Mouse (Mus musculus) CH12.LX (cell line): ENCODE results near the gene Sema6d. TPM values are rescaled to one million over a fixed set of nuclear protein-coding genes. Genes with fewer than 3 reads are reported as not detected.

Experiments used
- DNase-seq: peaks from one replicate; pipeline ENCODE4 v3.0.0-alpha.2; 2013; ENCODE audit errors: extremely low read depth
- H3K27ac ChIP-seq: 2 replicates; pipeline ENCODE4 v1.5.1; 2012; ENCODE audit warnings: low read depth, mild to moderate bottlenecking, control low read depth, moderate library complexity; ENCODE audit not compliant: insufficient read depth
- H3K27me3 ChIP-seq: replicated peaks from 2 replicates; pipeline ENCODE3; 2012; ENCODE audit warnings: inconsistent platforms
- H3K36me3 ChIP-seq, 2 experiments: replicated peaks in 1 of 2; 2 replicates each; pipeline versions ENCODE3 to v1.6.1; 2012; ENCODE audit warnings: inconsistent platforms in 1 of 2, low read length in 1 of 2, mild to moderate bottlenecking in 1 of 2, mixed read lengths in 1 of 2, moderate library complexity in 1 of 2; ENCODE audit not compliant: control insufficient read depth in 1 of 2, insufficient read depth in 1 of 2
- H3K4me1 ChIP-seq, 2 experiments: 2 replicates each; pipeline ENCODE4 v1.6.1; 2012; ENCODE audit warnings: inconsistent platforms in 1 of 2, moderate library complexity in 1 of 2; ENCODE audit not compliant: insufficient read depth in 2 of 2, control insufficient read depth in 1 of 2
- H3K4me2 ChIP-seq: 2 replicates; pipeline ENCODE4 v1.6.1; 2012; ENCODE audit warnings: low read depth, mild to moderate bottlenecking, control low read depth; ENCODE audit not compliant: poor library complexity, insufficient read depth, severe bottlenecking
- H3K4me3 ChIP-seq, 3 experiments: fragments of 150-350 bp in 1 of 3; sonication (generic) in 1 of 3; replicated peaks in 1 of 3; 2 replicates each; pipeline versions ENCODE3 to v1.5.1; 2011 to 2012; ENCODE audit warnings: low read depth in 2 of 3, low read length in 2 of 3, mild to moderate bottlenecking in 2 of 3, moderate library complexity in 2 of 3, control low read depth in 1 of 3, improper control_type of control experiment in 1 of 3, inconsistent platforms in 1 of 3, mixed read lengths in 1 of 3; ENCODE audit not compliant: poor library complexity in 1 of 3
- H3K79me2 ChIP-seq: replicated peaks from 2 replicates; pipeline ENCODE4 v1.6.1; 2012; ENCODE audit warnings: mild to moderate bottlenecking, moderate library complexity; ENCODE audit not compliant: control insufficient read depth, poor library complexity, insufficient read depth, severe bottlenecking; ENCODE audit errors: extremely low read depth
- H3K9ac ChIP-seq: 2 replicates; pipeline ENCODE4 v1.6.1; 2012; ENCODE audit warnings: low read depth, mild to moderate bottlenecking, control low read depth, moderate library complexity; ENCODE audit not compliant: insufficient read depth
- H3K9me3 ChIP-seq: replicated peaks from 2 replicates; pipeline ENCODE3; 2012; ENCODE audit warnings: low read length, inconsistent platforms, mixed read lengths
- BHLHE40 ChIP-seq: IDR thresholded peaks from 2 replicates; pipeline ENCODE4 v1.6.1; 2011; ENCODE audit warnings: mild to moderate bottlenecking, low read depth, low read length, improper control_type of control experiment
- CHD1 ChIP-seq: IDR thresholded peaks from 2 replicates; pipeline ENCODE4 v1.6.1; 2012; ENCODE audit warnings: low read depth, low read length, improper control_type of control experiment, inconsistent platforms
- CHD2 ChIP-seq: IDR thresholded peaks from 2 replicates; pipeline ENCODE4 v1.6.1; 2011; ENCODE audit warnings: low read length, improper control_type of control experiment
- E2F4 ChIP-seq: IDR thresholded peaks from 2 replicates; pipeline ENCODE4 v1.6.1; 2011; ENCODE audit warnings: low read depth, low read length, improper control_type of control experiment; ENCODE audit not compliant: insufficient replicate concordance
- ELF1 ChIP-seq: IDR thresholded peaks from 2 replicates; pipeline ENCODE4 v1.6.1; 2014; ENCODE audit warnings: low read depth, mild to moderate bottlenecking, inconsistent platforms, low read length, improper control_type of control experiment
- EP300 ChIP-seq: IDR thresholded peaks from 2 replicates; pipeline ENCODE4 v1.6.1; 2011; ENCODE audit warnings: low read length, improper control_type of control experiment
- ETS1 ChIP-seq: conservative IDR thresholded peaks from 2 replicates; pipeline ENCODE4 v1.6.1; 2012; ENCODE audit warnings: low read depth, mild to moderate bottlenecking, inconsistent platforms, low read length, improper control_type of control experiment, moderate library complexity
- HCFC1 ChIP-seq: IDR thresholded peaks from 2 replicates; pipeline ENCODE4 v1.6.1; 2012; ENCODE audit warnings: low read depth, mild to moderate bottlenecking, inconsistent platforms, low read length, improper control_type of control experiment
- IRF4 ChIP-seq: IDR thresholded peaks from 2 replicates; pipeline ENCODE4 v1.6.1; 2014; ENCODE audit warnings: low read depth, mild to moderate bottlenecking, inconsistent platforms, low read length, improper control_type of control experiment
- KAT2A ChIP-seq: IDR thresholded peaks from 2 replicates; pipeline ENCODE4 v1.6.1; 2012; ENCODE audit warnings: low read length, improper control_type of control experiment, inconsistent platforms; ENCODE audit not compliant: insufficient replicate concordance
- MAFK ChIP-seq: IDR thresholded peaks from 2 replicates; pipeline ENCODE4 v1.6.1; 2011; ENCODE audit warnings: low read length, improper control_type of control experiment; ENCODE audit not compliant: insufficient replicate concordance
- MAX ChIP-seq: IDR thresholded peaks from 2 replicates; pipeline ENCODE4 v1.6.1; 2011; ENCODE audit warnings: low read length, improper control_type of control experiment
- MEF2A ChIP-seq: IDR thresholded peaks from 2 replicates; pipeline ENCODE4 v1.6.1; 2014; ENCODE audit warnings: low read depth, mild to moderate bottlenecking, inconsistent platforms, low read length, improper control_type of control experiment, borderline replicate concordance
- MXI1 ChIP-seq: IDR thresholded peaks from 2 replicates; pipeline ENCODE4 v1.6.1; 2011; ENCODE audit warnings: mild to moderate bottlenecking, low read depth, low read length, improper control_type of control experiment
- NELFE ChIP-seq: IDR thresholded peaks from 2 replicates; pipeline ENCODE4 v1.6.1; 2011; ENCODE audit warnings: low read depth, low read length, improper control_type of control experiment
- NRF1 ChIP-seq: IDR thresholded peaks from 2 replicates; pipeline ENCODE4 v1.6.1; 2014; ENCODE audit warnings: low read depth, mild to moderate bottlenecking, inconsistent platforms, low read length, improper control_type of control experiment, moderate library complexity
- POLR2A ChIP-seq: IDR thresholded peaks from 2 replicates; pipeline ENCODE4 v1.6.1; 2011; ENCODE audit warnings: low read depth, mild to moderate bottlenecking, improper control_type of control experiment, low read length
- POLR2AphosphoS2 ChIP-seq: IDR thresholded peaks from 2 replicates; pipeline ENCODE4 v1.6.1; 2011; ENCODE audit warnings: low read depth, low read length, improper control_type of control experiment
- SMC3 ChIP-seq: IDR thresholded peaks from 2 replicates; pipeline ENCODE4 v1.6.1; 2011; ENCODE audit warnings: low read depth, low read length, improper control_type of control experiment
- TCF12 ChIP-seq: IDR thresholded peaks from 2 replicates; pipeline ENCODE4 v1.6.1; 2014; ENCODE audit warnings: low read depth, mild to moderate bottlenecking, inconsistent platforms, low read length, improper control_type of control experiment
- USF1 ChIP-seq: IDR thresholded peaks from 2 replicates; pipeline ENCODE4 v1.6.1; 2014; ENCODE audit warnings: low read depth, mild to moderate bottlenecking, inconsistent platforms, low read length, improper control_type of control experiment
- USF2 ChIP-seq: conservative IDR thresholded peaks from 2 replicates; pipeline ENCODE4 v1.6.1; 2011; ENCODE audit warnings: low read depth, low read length, improper control_type of control experiment
- ZC3H11A ChIP-seq: IDR thresholded peaks from 2 replicates; pipeline ENCODE4 v1.6.1; 2012; ENCODE audit warnings: low read depth, mild to moderate bottlenecking, inconsistent platforms, low read length, improper control_type of control experiment
- ZMIZ1 ChIP-seq: IDR thresholded peaks from 2 replicates; pipeline ENCODE4 v1.6.1; 2012; ENCODE audit warnings: low read depth, mild to moderate bottlenecking, inconsistent platforms, low read length, improper control_type of control experiment
- ZNF384 ChIP-seq: IDR thresholded peaks from 2 replicates; pipeline ENCODE4 v1.6.1; 2012; ENCODE audit warnings: low read depth, low read length, improper control_type of control experiment, inconsistent platforms
- dilution Hi-C: fragments of 300-500 bp; cut with MboI; formaldehyde crosslinking; loops from 2 replicates; pipeline ENCODE4 v1.14.3; 2020; ENCODE audit warnings: low sequenced_read_pairs; ENCODE audit not compliant: extremely low pct_unique_long_range_greater_than_20kb, extremely low pct_ligation_motif_present
- in situ Hi-C: fragments of 300-500 bp; cut with MboI; formaldehyde crosslinking; loops from 3 replicates; pipeline ENCODE4 v1.14.3; 2019; ENCODE audit warnings: low sequenced_read_pairs, low pct_ligation_motif_present, low pct_unique_long_range_greater_than_20kb, mixed read lengths
- polyA plus RNA-seq: library from polyadenylated mRNA; unstranded; fragments of >175 nt; gene quantifications from 2 replicates; pipeline ENCODE4 v1.2.1, GENCODE M21; 2012; ENCODE audit warnings: low read depth; ENCODE audit not compliant: insufficient read length
- total RNA-seq, 2 experiments: library from RNA; depleted of rRNA; stranded (reverse); fragments of 300-350 nt in 1 of 2; fragments of >200 nt in 1 of 2; gene quantifications; 2 replicates each; pipeline ENCODE4 v1.2.3; 2012 to 2014

The Sema6d gene
- total and polyA plus RNA-seq, 3 experiments = not detected

- Histone ChIP-seq H3K9me3 (peaks cover 45% of the 10 kb centered on the region), H3K4me2 (no peak overlapping the region), H3K27ac (no peak overlapping the region), H3K79me2 (no peaks in the 10 kb centered on the region), H3K4me3 (no peak overlapping the region), H3K36me3 (no peaks in the 10 kb centered on the region), H3K27me3 (no peaks in the 10 kb centered on the region)
- TF ChIP-seq MXI1 = no peak
- TF ChIP-seq, all 38 proteins: peak for 0
- dilution Hi-C loops = no loop called here
- H3K4me1 ChIP-seq = no peaks in the 10 kb centered on the region
- in situ Hi-C loops = no loop called here
- DNase-seq = no peak
- no peak overlapping the region for H3K9ac ChIP-seq
Observed at GRCm38 (mm10) chr2:124324107-124324724, 234.4 kb downstream of the Sema6d start.

- no peak for DNase-seq
- H3K4me3 ChIP-seq = no peak overlapping the region
- H3K36me3 ChIP-seq = no peaks in the 10 kb centered on the region
- H3K9me3 ChIP-seq = peaks cover 53% of the 10 kb centered on the region
- H3K4me1 ChIP-seq = no peaks in the 10 kb centered on the region
- no peaks in the 10 kb centered on the region for H3K27me3 ChIP-seq
- H3K27ac ChIP-seq = no peak overlapping the region
- in situ Hi-C loops (no loop called here), dilution Hi-C loops (no loop called here)
- H3K9ac ChIP-seq = no peak overlapping the region
- H3K4me2 ChIP-seq = no peak overlapping the region
- H3K79me2 ChIP-seq = no peaks in the 10 kb centered on the region
- TF ChIP-seq EP300 (no peak), CHD2 (no peak), MEF2A (no peak), ZC3H11A (no peak), USF1 (no peak), KAT2A (no peak), POLR2A (no peak), POLR2AphosphoS2 (no peak), ZMIZ1 (no peak), NRF1 (no peak), SMC3 (no peak)
Observed at GRCm38 (mm10) chr2:124329473-124330130, 239.8 kb downstream of the Sema6d start.

- TF ChIP-seq USF1 = no peak
- TF ChIP-seq MEF2A = no peak
- TF ChIP-seq BHLHE40 = no peak
- TF ChIP-seq NELFE = no peak
- TF ChIP-seq NRF1 = no peak
- TF ChIP-seq ZNF384 = no peak
- no peak for TF ChIP-seq USF2
- no peak for TF ChIP-seq POLR2AphosphoS2
- TF ChIP-seq EP300 = no peak
- no peak for TF ChIP-seq E2F4
- no peak for TF ChIP-seq CHD2
- TF ChIP-seq IRF4 = no peak
- no peak for TF ChIP-seq MAX
- TF ChIP-seq ETS1 = no peak
- no peak for TF ChIP-seq ELF1
- TF ChIP-seq HCFC1 = no peak
- TF ChIP-seq TCF12 = no peak
- no peak for TF ChIP-seq MAFK
- TF ChIP-seq CHD1 = no peak
- TF ChIP-seq ZC3H11A = no peak
- Histone ChIP-seq H3K4me3 (no peak overlapping the region), H3K79me2 (no peaks in the 10 kb centered on the region), H3K4me1 (no peaks in the 10 kb centered on the region), H3K9ac (no peak overlapping the region), H3K4me2 (no peak overlapping the region), H3K36me3 (no peaks in the 10 kb centered on the region), H3K9me3 (peaks cover 65% of the 10 kb centered on the region), H3K27ac (no peak overlapping the region), H3K27me3 (no peaks in the 10 kb centered on the region)
- dilution Hi-C loops = no loop called here
- in situ Hi-C loops = no loop called here
- DNase-seq = no peak
Observed at GRCm38 (mm10) chr2:124332890-124333289, 243.1 kb downstream of the Sema6d start.
